Mouse (Mus musculus): ENCODE measurements around the gene Cbl. TPM values are rescaled to one million over a fixed set of nuclear protein-coding genes. Genes with fewer than 3 reads are reported as not detected.
A peak's percentile ranks its signal among the peaks of the same experiment; 100 is the strongest.

Gene Cbl
- polyA plus RNA-seq, 1 experiment, result 8.2 TPM

- Histone ChIP-seq H3K79me3 (ENCODE audit: low read depth) (peaks cover under 1% of the 10 kb centered on the region), H3K36me3 (ENCODE audit: control insufficient read depth, insufficient read depth) (no peaks in the 10 kb centered on the region), H3K27me3 (ENCODE audit: control insufficient read depth, insufficient read depth, insufficient read length) (no peaks in the 10 kb centered on the region), H3K79me2 (ENCODE audit: control insufficient read depth, insufficient read depth) (peaks cover 5% of the 10 kb centered on the region), H3ac (ENCODE audit: control insufficient read depth, insufficient read length, low read depth) (no peak within 1 kb of the TSS), H3K4me3 (ENCODE audit: insufficient read depth, poor library complexity, severe bottlenecking) (no peak within 1 kb of the TSS)
- TF ChIP-seq CEBPB (IDR thresholded peaks at IDR 0.05; ENCODE audit: low read depth), result no peak
- no peak for TF ChIP-seq FOSL1 (IDR thresholded peaks at IDR 0.05; ENCODE audit: insufficient read depth, low read length, poor library complexity, severe bottlenecking)
- TF ChIP-seq MYOD1 (IDR thresholded peaks at IDR 0.05; ENCODE audit: control insufficient read depth, insufficient read length, low read depth), result no peak
- TF ChIP-seq MAX (IDR thresholded peaks at IDR 0.05), result no peak
- TF ChIP-seq MYOG (IDR thresholded peaks at IDR 0.05; ENCODE audit: control insufficient read depth, extremely low read depth, insufficient read length), result no peak
- no peak for TF ChIP-seq USF1 (IDR thresholded peaks at IDR 0.05; ENCODE audit: low read depth)
- TF ChIP-seq CTCF (IDR thresholded peaks at IDR 0.05; ENCODE audit: control insufficient read depth, insufficient read depth, insufficient read length), result no peak
Measured at GRCm38 (mm10) chr9:44101490-44101889, 132.4 kb downstream of the Cbl start, which contains the start of gene Mfrp. Gene Mfrp, plus strand, starts transcription at chr9:44101729.

- H3K79me2 ChIP-seq (ENCODE audit: control insufficient read depth, insufficient read depth), result no peaks in the 10 kb centered on the region
- no peaks in the 10 kb centered on the region for H3K79me3 ChIP-seq (ENCODE audit: low read depth)
- no peaks in the 10 kb centered on the region for H3K27me3 ChIP-seq (ENCODE audit: control insufficient read depth, insufficient read depth, insufficient read length)
- no peak overlapping the region for H3K4me3 ChIP-seq (ENCODE audit: insufficient read depth, poor library complexity, severe bottlenecking)
- no peak overlapping the region for H3ac ChIP-seq (ENCODE audit: control insufficient read depth, insufficient read length, low read depth)
- TF ChIP-seq CTCF (IDR thresholded peaks at IDR 0.05; ENCODE audit: control insufficient read depth, insufficient read depth, insufficient read length), result no peak
- no peak for TF ChIP-seq MYOD1 (IDR thresholded peaks at IDR 0.05; ENCODE audit: control insufficient read depth, insufficient read length, low read depth)
- TF ChIP-seq MAX (IDR thresholded peaks at IDR 0.05), result no peak
- no peak for TF ChIP-seq FOSL1 (IDR thresholded peaks at IDR 0.05; ENCODE audit: insufficient read depth, low read length, poor library complexity, severe bottlenecking)
- H3K36me3 ChIP-seq (ENCODE audit: control insufficient read depth, insufficient read depth), result no peaks in the 10 kb centered on the region
Measured at GRCm38 (mm10) chr9:44096536-44096935, 137.3 kb downstream of the Cbl start.

GRCm38 (mm10) chr9:44095781-44096180 lies 138.1 kb downstream of the Cbl start:
- Histone ChIP-seq H3K36me3 (ENCODE audit: control insufficient read depth, insufficient read depth) (no peaks in the 10 kb centered on the region), H3ac (ENCODE audit: control insufficient read depth, insufficient read length, low read depth) (no peak overlapping the region), H3K79me3 (ENCODE audit: low read depth) (no peaks in the 10 kb centered on the region), H3K27me3 (ENCODE audit: control insufficient read depth, insufficient read depth, insufficient read length) (no peaks in the 10 kb centered on the region), H3K79me2 (ENCODE audit: control insufficient read depth, insufficient read depth) (no peaks in the 10 kb centered on the region), H3K4me3 (ENCODE audit: insufficient read depth, poor library complexity, severe bottlenecking) (no peak overlapping the region)
- TF ChIP-seq USF1 (IDR thresholded peaks at IDR 0.05; ENCODE audit: low read depth) (no peak), FOSL1 (IDR thresholded peaks at IDR 0.05; ENCODE audit: insufficient read depth, low read length, poor library complexity, severe bottlenecking) (no peak), MYOD1 (IDR thresholded peaks at IDR 0.05; ENCODE audit: control insufficient read depth, insufficient read length, low read depth) (no peak), CTCF (IDR thresholded peaks at IDR 0.05; ENCODE audit: control insufficient read depth, insufficient read depth, insufficient read length) (no peak), CEBPB (IDR thresholded peaks at IDR 0.05; ENCODE audit: low read depth) (no peak), MAX (IDR thresholded peaks at IDR 0.05) (no peak), MYOG (IDR thresholded peaks at IDR 0.05; ENCODE audit: control insufficient read depth, extremely low read depth, insufficient read length) (no peak)

- Histone ChIP-seq H3K4me3 (ENCODE audit: insufficient read depth, poor library complexity, severe bottlenecking) (no peak overlapping the region), H3ac (ENCODE audit: control insufficient read depth, insufficient read length, low read depth) (no peak overlapping the region), H3K79me2 (ENCODE audit: control insufficient read depth, insufficient read depth) (no peaks in the 10 kb centered on the region), H3K79me3 (ENCODE audit: low read depth) (no peaks in the 10 kb centered on the region), H3K36me3 (ENCODE audit: control insufficient read depth, insufficient read depth) (no peaks in the 10 kb centered on the region), H3K27me3 (ENCODE audit: control insufficient read depth, insufficient read depth, insufficient read length) (no peaks in the 10 kb centered on the region)
- TF ChIP-seq CTCF (IDR thresholded peaks at IDR 0.05; ENCODE audit: control insufficient read depth, insufficient read depth, insufficient read length) (no peak), MYOD1 (IDR thresholded peaks at IDR 0.05; ENCODE audit: control insufficient read depth, insufficient read length, low read depth) (no peak), MAX (IDR thresholded peaks at IDR 0.05) (no peak), CEBPB (IDR thresholded peaks at IDR 0.05; ENCODE audit: low read depth) (no peak), MYOG (IDR thresholded peaks at IDR 0.05; ENCODE audit: control insufficient read depth, extremely low read depth, insufficient read length) (no peak), FOSL1 (IDR thresholded peaks at IDR 0.05; ENCODE audit: insufficient read depth, low read length, poor library complexity, severe bottlenecking) (no peak), USF1 (IDR thresholded peaks at IDR 0.05; ENCODE audit: low read depth) (no peak)
Measured at GRCm38 (mm10) chr9:44094737-44095136, 139.1 kb downstream of the Cbl start.

- no peaks in the 10 kb centered on the region for H3K27me3 ChIP-seq (ENCODE audit: control insufficient read depth, insufficient read depth, insufficient read length)
- H3K4me3 ChIP-seq (ENCODE audit: insufficient read depth, poor library complexity, severe bottlenecking), result no peak overlapping the region
- no peak overlapping the region for H3ac ChIP-seq (ENCODE audit: control insufficient read depth, insufficient read length, low read depth)
- no peaks in the 10 kb centered on the region for H3K79me3 ChIP-seq (ENCODE audit: low read depth)
- TF ChIP-seq FOSL1 (IDR thresholded peaks at IDR 0.05; ENCODE audit: insufficient read depth, low read length, poor library complexity, severe bottlenecking), result no peak
- no peak for TF ChIP-seq USF1 (IDR thresholded peaks at IDR 0.05; ENCODE audit: low read depth)
- TF ChIP-seq CTCF (IDR thresholded peaks at IDR 0.05; ENCODE audit: control insufficient read depth, insufficient read depth, insufficient read length), result peak; percentile 92
- no peak for TF ChIP-seq MAX (IDR thresholded peaks at IDR 0.05)
- H3K79me2 ChIP-seq (ENCODE audit: control insufficient read depth, insufficient read depth), result no peaks in the 10 kb centered on the region
- no peaks in the 10 kb centered on the region for H3K36me3 ChIP-seq (ENCODE audit: control insufficient read depth, insufficient read depth)
Measured at GRCm38 (mm10) chr9:44093612-44094503, 140.0 kb downstream of the Cbl start.

Other genes starting within 250 kb of the Cbl start
- gene Thy1, start 190.7 kb downstream of the Cbl start, polyA plus RNA-seq (2012; fragmentation: generic; extraction: Trizol), result not detected
- 0.73 TPM for gene Usp2, start 167.0 kb downstream of the Cbl start, polyA plus RNA-seq (2012; fragmentation: generic; extraction: Trizol)
- 0.05 TPM for gene Mfrp, start 132.3 kb downstream of the Cbl start, polyA plus RNA-seq (2012; fragmentation: generic; extraction: Trizol)
- 0.15 TPM for gene C1qtnf5, start 126.8 kb downstream of the Cbl start, polyA plus RNA-seq (2012; fragmentation: generic; extraction: Trizol)
- gene Gm49380, start 120.5 kb downstream of the Cbl start, polyA plus RNA-seq (2012; fragmentation: generic; extraction: Trizol), result 0.05 TPM
- 52.6 TPM for gene Rnf26, start 120.5 kb downstream of the Cbl start, polyA plus RNA-seq (2012; fragmentation: generic; extraction: Trizol)
- 21.7 TPM for gene Mcam, start 99.6 kb downstream of the Cbl start, polyA plus RNA-seq (2012; fragmentation: generic; extraction: Trizol)
- gene Ccdc153, start 6.6 kb upstream of the Cbl start, polyA plus RNA-seq (2012; fragmentation: generic; extraction: Trizol), result 0.04 TPM
- not detected for gene Pdzd3, start 17.4 kb upstream of the Cbl start, polyA plus RNA-seq (2012; fragmentation: generic; extraction: Trizol)
- gene Nlrx1, start 34.5 kb upstream of the Cbl start, polyA plus RNA-seq (2012; fragmentation: generic; extraction: Trizol), result 3.4 TPM
- gene Abcg4, start 54.6 kb upstream of the Cbl start, polyA plus RNA-seq (2012; fragmentation: generic; extraction: Trizol), result 0.21 TPM
- gene Hinfp, start 71.6 kb upstream of the Cbl start, polyA plus RNA-seq (2012; fragmentation: generic; extraction: Trizol), result 9.1 TPM
- gene C2cd2l, start 86.2 kb upstream of the Cbl start, polyA plus RNA-seq (2012; fragmentation: generic; extraction: Trizol), result 18.8 TPM
- gene Dpagt1, start 92.0 kb upstream of the Cbl start, polyA plus RNA-seq (2012; fragmentation: generic; extraction: Trizol), result 34.0 TPM
- 347 TPM for gene H2afx, start 100.6 kb upstream of the Cbl start, polyA plus RNA-seq (2012; fragmentation: generic; extraction: Trizol)
- gene Hmbs, start 110.2 kb upstream of the Cbl start, polyA plus RNA-seq (2012; fragmentation: generic; extraction: Trizol), result 59.6 TPM
- gene Vps11, start 127.6 kb upstream of the Cbl start, polyA plus RNA-seq (2012; fragmentation: generic; extraction: Trizol), result 26.1 TPM
- gene Hyou1, start 145.4 kb upstream of the Cbl start, polyA plus RNA-seq (2012; fragmentation: generic; extraction: Trizol), result 68.3 TPM
- gene Slc37a4, start 162.8 kb upstream of the Cbl start, polyA plus RNA-seq (2012; fragmentation: generic; extraction: Trizol), result 11.5 TPM
- gene Rps25, start 173.1 kb upstream of the Cbl start, polyA plus RNA-seq (2012; fragmentation: generic; extraction: Trizol), result 2,166 TPM
- 149 TPM for gene Trappc4, start 173.6 kb upstream of the Cbl start, polyA plus RNA-seq (2012; fragmentation: generic; extraction: Trizol)
- gene Ccdc84, start 184.5 kb upstream of the Cbl start, polyA plus RNA-seq (2012; fragmentation: generic; extraction: Trizol), result 17.9 TPM
- not detected for gene Foxr1, start 207.1 kb upstream of the Cbl start, polyA plus RNA-seq (2012; fragmentation: generic; extraction: Trizol)
- gene Upk2, start 220.9 kb upstream of the Cbl start, polyA plus RNA-seq (2012; fragmentation: generic; extraction: Trizol), result 0.04 TPM
- gene Bcl9l, start 248.8 kb upstream of the Cbl start, polyA plus RNA-seq (2012; fragmentation: generic; extraction: Trizol), result 31.4 TPM

Data from C2C12 (cell line).